Mouse (Mus musculus) midbrain, embryonic 11.5 days (tissue): ENCODE measurements around the gene Cnnm2. TPM values are rescaled to one million over a fixed set of nuclear protein-coding genes. Genes with fewer than 3 reads are reported as not detected.

Experiments
- ATAC-seq: fragments of 200-750 bp; cut with Nextera tagmentation; 2 replicates; pipeline ENCODE4 v1.8.0; 2017; ENCODE audit warnings: moderate TSS enrichment, moderate library complexity; ENCODE audit not compliant: low FRiP score
- DNase-seq: peaks from one replicate; pipeline ENCODE4 v3.0.0; 2015; ENCODE audit warnings: low spot score; ENCODE audit errors: missing footprints
- H3K27ac ChIP-seq: fragments of 300-500 bp; sonication (generic); 2 replicates; pipeline ENCODE4 v1.5.1; 2014; ENCODE audit warnings: low read depth, low read length
- H3K27me3 ChIP-seq: fragments of 300-500 bp; sonication (generic); 2 replicates; pipeline ENCODE4 v1.6.1; 2014; ENCODE audit warnings: mild to moderate bottlenecking, low read length, moderate library complexity, mixed read lengths; ENCODE audit not compliant: control insufficient read depth, insufficient read depth
- H3K36me3 ChIP-seq: fragments of 300-500 bp; sonication (generic); 2 replicates; pipeline ENCODE4 v1.6.1; 2014; ENCODE audit warnings: mild to moderate bottlenecking, low read length, moderate library complexity, mixed read lengths; ENCODE audit not compliant: control insufficient read depth, insufficient read depth
- H3K4me1 ChIP-seq: fragments of 300-500 bp; sonication (generic); 2 replicates; pipeline ENCODE4 v1.6.1; 2014; ENCODE audit warnings: low read length; ENCODE audit not compliant: control insufficient read depth, insufficient read depth
- H3K4me2 ChIP-seq: fragments of 300-500 bp; sonication (generic); 2 replicates; pipeline ENCODE4 v1.6.1; 2014; ENCODE audit warnings: mild to moderate bottlenecking, moderate library complexity
- H3K4me3 ChIP-seq: fragments of 300-500 bp; sonication (generic); 2 replicates; pipeline ENCODE4 v1.5.1; 2014; ENCODE audit warnings: low read depth, low read length
- H3K9ac ChIP-seq: fragments of 300-500 bp; sonication (generic); 2 replicates; pipeline ENCODE4 v1.6.1; 2014; ENCODE audit warnings: low read length
- H3K9me3 ChIP-seq: fragments of 300-500 bp; sonication (generic); 2 replicates; pipeline ENCODE4 v1.6.1; 2016; ENCODE audit warnings: low read length; ENCODE audit not compliant: control insufficient read depth
- WGBS: fragments of 180-500 bp; shearing (Covaris S2); extraction: QIAGEN DNeasy Blood & Tissue Kit; methylation state at CpG from one replicate; pipeline ENCODE4 v1.1.7; 2014; 5-methylcytosine and 5-hydroxymethylcytosine counted together
- polyA plus RNA-seq: library from polyadenylated mRNA; unstranded; fragments of >200 nt; fragmentation: Nextera tagmentation; extraction: Ambion mirVana; gene quantifications from 2 replicates; pipeline ENCODE4 v1.2.1, GENCODE M21; 2014

Cnnm2 gene
- polyA plus RNA-seq, 1 experiment from 2014 or later = 4.5 TPM

DNA sequence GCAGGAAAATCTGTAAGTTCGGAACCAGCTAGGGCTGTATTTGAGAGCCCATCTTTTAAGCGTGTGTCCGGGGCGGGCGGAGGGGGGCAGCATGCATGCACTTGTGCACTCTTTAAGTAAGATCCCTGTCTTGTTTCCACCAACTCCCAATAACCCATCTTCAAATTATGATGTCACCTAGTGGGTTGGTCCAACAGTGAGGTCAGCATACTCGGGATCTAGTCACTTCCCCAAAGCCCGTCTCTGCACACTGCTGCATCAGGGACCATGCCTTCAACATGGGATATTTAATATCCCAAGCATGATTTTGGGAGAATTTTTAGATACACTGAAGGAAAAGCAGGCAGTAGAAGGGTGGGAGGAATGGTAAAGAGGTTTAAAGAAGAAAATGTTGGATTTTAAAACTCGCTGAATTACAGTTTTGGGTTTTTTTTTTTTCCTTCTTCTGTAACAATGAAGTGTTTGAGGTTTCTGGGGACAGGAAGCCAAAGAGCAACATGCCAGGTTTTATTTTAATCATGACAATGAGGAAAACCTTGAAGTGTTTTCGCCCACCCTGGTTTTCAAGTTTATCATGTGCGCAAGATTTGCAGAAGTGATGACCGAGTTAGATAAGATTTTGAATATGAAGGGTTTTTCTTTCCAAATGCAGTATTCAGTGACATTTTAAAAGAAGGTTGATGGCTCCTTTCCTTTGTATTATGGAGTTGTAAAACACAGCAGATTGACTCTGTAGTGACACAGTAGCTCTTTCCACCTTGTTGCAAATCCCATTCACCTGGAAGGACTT, 76.1 kb downstream of the Cnnm2 start:
- 94% methylated on average over 11 of the region's 11 CpGs for WGBS
- peaks cover 6% of the 10 kb centered on the region for H3K4me1 ChIP-seq
- DNase-seq (no peak), ATAC-seq (no peak)
- H3K9me3 ChIP-seq = no peaks in the 10 kb centered on the region
- H3K27ac ChIP-seq = no peak overlapping the region
- no peak overlapping the region for H3K4me2 ChIP-seq
- H3K36me3 ChIP-seq = no peaks in the 10 kb centered on the region
- no peaks in the 10 kb centered on the region for H3K27me3 ChIP-seq
- no peak overlapping the region for H3K4me3 ChIP-seq
- H3K9ac ChIP-seq = no peak overlapping the region

DNA sequence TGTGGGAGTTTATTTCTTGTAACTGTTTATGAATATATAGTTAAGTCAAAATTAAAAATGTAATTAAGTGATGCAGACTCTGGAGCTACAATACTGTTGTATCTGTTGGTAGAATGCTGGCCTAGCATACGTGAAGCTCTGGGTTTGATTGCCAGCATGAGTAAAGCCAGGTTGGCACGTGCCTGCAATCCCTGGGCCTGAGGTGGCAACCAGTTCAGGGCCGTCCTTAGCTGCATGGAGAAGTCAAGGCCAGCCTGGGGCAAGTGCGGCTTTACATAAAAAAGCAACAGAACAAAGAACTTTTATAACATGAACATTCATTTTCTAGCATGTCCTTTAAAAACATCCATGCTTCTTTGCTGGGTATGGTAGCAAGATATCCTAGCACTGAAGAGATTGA, 79.6 kb downstream of the Cnnm2 start:
- Histone ChIP-seq H3K4me3 (no peak overlapping the region), H3K27me3 (no peaks in the 10 kb centered on the region), H3K4me1 (peaks cover 4% of the 10 kb centered on the region), H3K9ac (no peak overlapping the region), H3K9me3 (no peaks in the 10 kb centered on the region), H3K36me3 (no peaks in the 10 kb centered on the region), H3K27ac (no peak overlapping the region), H3K4me2 (no peak overlapping the region)
- ATAC-seq (no peak), DNase-seq (peak; percentile 19)
- WGBS = 89% methylated on average over 4 of the region's 4 CpGs

DNA sequence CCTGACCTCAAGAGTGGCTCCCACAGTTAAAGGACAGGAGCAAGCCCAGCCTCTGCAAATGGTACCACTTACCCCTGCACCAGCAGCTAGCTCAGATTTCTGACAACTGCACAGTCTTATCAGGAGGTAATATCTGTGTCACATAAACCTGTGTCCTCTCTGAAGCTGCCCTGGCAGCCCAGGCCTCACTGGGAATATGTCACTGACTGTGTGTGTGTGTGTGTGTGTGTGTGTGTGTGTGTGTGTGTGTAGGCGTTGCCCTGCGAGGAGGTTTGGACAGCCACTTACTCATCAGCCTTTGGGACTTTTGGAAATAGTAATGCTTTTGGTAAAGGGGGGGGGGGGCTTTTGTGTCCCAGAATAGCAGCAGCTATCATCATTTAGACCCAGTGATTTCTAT, 81.6 kb downstream of the Cnnm2 start:
- no peaks in the 10 kb centered on the region for H3K27me3 ChIP-seq
- no peaks in the 10 kb centered on the region for H3K9me3 ChIP-seq
- no peak overlapping the region for H3K4me3 ChIP-seq
- no peak overlapping the region for H3K27ac ChIP-seq
- no peak overlapping the region for H3K4me2 ChIP-seq
- H3K9ac ChIP-seq = no peak overlapping the region
- ATAC-seq (no peak), DNase-seq (no peak)
- H3K36me3 ChIP-seq = no peaks in the 10 kb centered on the region
- 71% methylated on average over 2 of the region's 2 CpGs for WGBS
- no peaks in the 10 kb centered on the region for H3K4me1 ChIP-seq

DNA sequence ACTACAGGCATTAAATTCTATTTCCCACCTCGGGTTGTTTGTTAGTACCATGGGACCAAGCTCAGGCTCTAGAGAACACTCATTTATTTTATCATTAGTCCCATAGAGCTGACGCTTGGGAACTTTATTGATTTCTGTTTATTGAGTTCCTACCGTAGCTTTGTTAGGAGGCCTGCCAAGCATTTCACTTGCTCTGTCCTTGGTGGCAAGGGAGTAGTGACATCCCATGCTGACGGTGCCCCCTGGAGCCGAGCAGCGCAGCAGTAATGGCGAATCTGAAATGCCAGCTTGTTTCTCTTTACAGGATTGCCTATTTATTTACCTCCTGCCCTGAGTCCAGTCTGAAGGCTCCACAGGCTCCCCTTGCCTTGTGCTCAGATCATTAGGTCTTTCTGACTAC, 84.7 kb downstream of the Cnnm2 start:
- Histone ChIP-seq H3K4me2 (no peak overlapping the region), H3K36me3 (no peaks in the 10 kb centered on the region), H3K27ac (no peak overlapping the region), H3K9me3 (no peaks in the 10 kb centered on the region), H3K9ac (no peak overlapping the region), H3K4me1 (no peaks in the 10 kb centered on the region), H3K27me3 (no peaks in the 10 kb centered on the region), H3K4me3 (no peak overlapping the region)
- whole genome bisulfite sequencing = 87% methylated on average over 7 of the region's 7 CpGs
- ATAC-seq (no peak), DNase-seq (no peak)

DNA sequence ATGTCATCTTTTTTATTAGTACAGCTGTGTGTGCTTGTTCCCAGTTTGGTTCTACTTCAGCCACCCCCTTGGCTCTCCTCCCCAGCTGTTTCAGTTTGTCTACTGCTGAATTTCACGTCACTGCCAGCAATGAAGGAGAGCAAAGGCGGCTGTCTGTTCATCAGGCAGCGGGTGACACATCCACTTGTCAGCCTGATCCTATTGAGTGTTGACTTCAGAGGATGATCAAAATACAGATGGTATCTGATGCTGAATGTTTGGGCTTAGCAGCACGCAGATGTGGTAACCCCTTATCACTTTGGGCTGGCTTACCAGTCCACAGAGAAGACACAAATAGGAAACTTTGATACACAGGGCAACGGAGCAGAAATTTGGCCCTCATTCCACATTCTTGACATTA, 85.1 kb downstream of the Cnnm2 start:
- 81% methylated on average over 5 of the region's 5 CpGs for WGBS

DNA sequence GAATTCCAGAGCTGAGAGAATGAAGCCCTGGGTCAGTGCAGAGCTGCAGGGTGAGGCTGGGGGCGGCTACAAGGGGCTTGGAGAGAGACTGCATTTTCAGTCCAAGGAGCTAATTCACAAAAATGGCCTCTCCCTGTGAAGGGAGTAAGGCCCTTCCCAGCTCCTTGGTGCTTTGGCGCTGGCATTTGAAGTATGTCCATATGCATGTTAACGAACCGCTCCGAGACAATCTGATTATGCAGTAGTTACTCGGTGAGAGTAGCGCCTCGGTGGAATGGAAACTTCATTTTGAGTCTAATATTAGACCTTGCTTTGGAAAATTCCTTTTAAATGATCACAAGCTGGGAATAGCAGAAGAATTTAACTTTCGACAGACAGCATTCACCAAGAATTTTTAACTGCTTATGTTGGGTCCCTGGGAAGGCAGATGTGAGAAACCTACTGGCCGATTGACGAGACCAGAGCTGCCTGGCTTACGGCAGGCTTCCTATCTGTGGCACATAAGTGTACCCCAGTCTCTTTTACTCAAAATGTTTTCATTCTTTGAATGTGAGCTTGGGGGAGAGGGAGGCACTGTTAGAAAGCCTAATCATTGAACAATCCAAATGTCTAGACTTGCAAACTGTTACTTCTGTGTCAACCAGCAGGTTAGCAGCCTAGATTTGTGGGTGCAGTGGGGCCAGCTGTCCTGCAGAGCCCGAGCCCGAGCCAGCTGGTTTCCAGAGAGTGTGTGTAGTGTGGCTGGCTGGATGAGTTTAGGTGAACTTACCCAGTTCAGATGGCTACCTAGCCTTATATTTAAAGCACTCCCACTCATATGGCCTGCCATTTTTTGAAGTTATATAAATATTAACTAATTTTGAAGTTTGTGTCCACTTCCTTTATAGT, 87.2 kb downstream of the Cnnm2 start:
- 78% methylated on average over 14 of the region's 14 CpGs for WGBS
- Histone ChIP-seq H3K4me3 (no peak overlapping the region), H3K4me2 (no peak overlapping the region), H3K27me3 (no peaks in the 10 kb centered on the region), H3K9ac (no peak overlapping the region), H3K4me1 (no peaks in the 10 kb centered on the region), H3K27ac (no peak overlapping the region), H3K9me3 (no peaks in the 10 kb centered on the region), H3K36me3 (no peaks in the 10 kb centered on the region)
- DNase-seq (no peak), ATAC-seq (no peak)

More for the DNA sequence above, 85.1 kb downstream of the Cnnm2 start:
- Histone ChIP-seq H3K27me3 (no peaks in the 10 kb centered on the region), H3K9ac (no peak overlapping the region), H3K36me3 (no peaks in the 10 kb centered on the region), H3K4me2 (no peak overlapping the region), H3K27ac (no peak overlapping the region), H3K4me1 (no peaks in the 10 kb centered on the region), H3K4me3 (no peak overlapping the region), H3K9me3 (no peaks in the 10 kb centered on the region)
- no peak for DNase-seq
- ATAC-seq = no peak

DNA sequence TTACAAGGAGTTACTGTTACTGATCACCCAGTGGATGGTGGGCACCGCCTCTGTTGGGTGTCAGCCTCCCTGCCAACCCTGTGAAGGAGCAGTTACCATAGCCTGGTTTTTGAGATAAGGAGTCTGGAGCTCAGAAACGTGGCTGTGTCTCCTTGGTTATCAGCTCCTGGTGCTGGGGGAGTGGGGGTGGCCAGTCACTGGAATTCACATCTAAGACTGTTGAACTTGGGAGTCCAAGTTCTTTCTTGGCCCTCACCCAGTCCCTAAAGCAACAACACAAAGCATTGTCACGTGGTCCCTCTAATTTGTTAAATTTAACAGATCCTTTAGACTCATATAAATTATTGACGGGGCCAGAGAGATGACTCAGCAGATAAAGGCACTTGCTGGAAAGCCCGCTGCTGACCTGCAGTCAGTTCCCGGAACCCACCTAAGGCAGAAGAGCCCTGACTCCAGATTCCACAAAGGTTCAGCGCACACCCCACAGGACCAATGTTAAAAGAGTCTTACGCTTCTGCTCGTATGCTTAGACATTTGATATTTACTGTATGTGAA, 88.1 kb downstream of the Cnnm2 start:
- Histone ChIP-seq H3K9ac (no peak overlapping the region), H3K9me3 (no peaks in the 10 kb centered on the region), H3K4me2 (no peak overlapping the region), H3K27ac (no peak overlapping the region), H3K27me3 (no peaks in the 10 kb centered on the region), H3K36me3 (no peaks in the 10 kb centered on the region), H3K4me3 (no peak overlapping the region), H3K4me1 (no peaks in the 10 kb centered on the region)
- ATAC-seq (no peak), DNase-seq (no peak)
- 84% methylated on average over 9 of the region's 9 CpGs for WGBS

DNA sequence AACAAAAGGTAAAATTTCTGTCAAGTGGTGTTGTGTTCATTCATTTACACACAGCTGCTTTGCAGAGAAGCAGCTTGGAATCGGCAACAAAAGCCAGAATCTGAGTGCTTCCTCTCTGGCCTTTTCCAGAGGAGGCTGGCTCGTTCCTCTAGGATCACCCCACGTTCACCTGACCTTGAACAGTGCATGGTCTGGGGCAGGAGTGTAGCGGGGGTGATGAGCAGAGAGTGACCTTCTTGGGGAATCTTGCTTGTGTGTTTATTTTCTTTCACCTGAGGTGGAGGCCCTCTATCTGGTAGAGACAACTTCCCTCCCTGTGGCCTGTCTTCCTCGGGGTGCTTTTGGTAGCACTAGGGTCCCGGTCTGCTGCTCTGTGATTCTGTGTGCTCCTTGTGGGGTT, 94.8 kb downstream of the Cnnm2 start:
- Histone ChIP-seq H3K27me3 (no peaks in the 10 kb centered on the region), H3K9ac (peak overlapping the region; percentile 30; the same call in 1 of the 2 replicates), H3K27ac (peak overlapping the region; percentile 14; the same call in 1 of the 2 replicates), H3K4me1 (peaks cover 11% of the 10 kb centered on the region), H3K9me3 (no peaks in the 10 kb centered on the region), H3K4me2 (peak overlapping the region; percentile 9; the same call in 1 of the 2 replicates), H3K4me3 (no peak overlapping the region), H3K36me3 (no peaks in the 10 kb centered on the region)
- 53% methylated on average over 6 of the region's 6 CpGs for WGBS
- DNase-seq = no peak
- ATAC-seq = no peak

DNA sequence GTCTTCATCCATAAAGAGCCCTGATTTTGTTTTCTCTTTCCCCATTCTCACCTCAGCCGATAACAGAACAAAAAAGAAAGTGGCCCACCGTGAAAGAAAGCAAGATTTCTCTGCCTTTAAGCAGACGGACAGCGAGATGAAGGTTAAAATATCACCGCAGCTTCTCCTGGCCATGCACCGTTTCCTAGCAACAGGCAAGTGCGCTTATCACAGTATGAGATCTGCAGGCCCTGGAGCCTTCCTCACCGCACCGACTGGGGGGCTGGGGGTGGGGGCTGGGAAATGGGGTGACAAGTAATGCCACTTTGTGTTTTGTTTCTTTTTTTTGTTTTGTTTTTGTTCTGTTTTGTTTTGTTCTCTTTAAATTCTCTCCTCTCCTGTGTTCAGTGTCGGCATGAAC, 95.4 kb downstream of the Cnnm2 start:
- WGBS = 19% methylated on average over 10 of the region's 10 CpGs
- no peak for ATAC-seq
- no peak for DNase-seq

More for the DNA sequence above, 95.4 kb downstream of the Cnnm2 start:
- Histone ChIP-seq H3K4me2 (peak overlapping the region; percentile 9; the same call in 1 of the 2 replicates), H3K4me3 (no peak overlapping the region), H3K9ac (peak overlapping the region; percentile 30; the same call in 1 of the 2 replicates), H3K4me1 (peaks cover 11% of the 10 kb centered on the region), H3K27me3 (no peaks in the 10 kb centered on the region), H3K9me3 (no peaks in the 10 kb centered on the region), H3K27ac (peak overlapping the region; percentile 14; the same call in 1 of the 2 replicates), H3K36me3 (no peaks in the 10 kb centered on the region)
